Mouse (Mus musculus) urinary bladder, postnatal 36 days (tissue): ENCODE measurements around the gene Tspan14.

Source experiments
- DNase-seq, 2 experiments: peaks; one replicate each; pipeline ENCODE4 v3.0.0; 2022; ENCODE audit warnings: low spot score in 2 of 2, mixed read lengths in 1 of 2

Gene Tspan14

GRCm38 (mm10) chr14:40917632-40918031 lies 49.0 kb downstream of the Tspan14 start:
- peak; percentile 89 to 93 for DNase-seq

- DNase-seq: no peak
Observed at GRCm38 (mm10) chr14:40916667-40917066, 49.9 kb downstream of the Tspan14 start.

- no peak for DNase-seq
Observed at GRCm38 (mm10) chr14:40915838-40916237, 50.8 kb downstream of the Tspan14 start.

- no peak for DNase-seq
Observed at GRCm38 (mm10) chr14:40914701-40915100, 51.9 kb downstream of the Tspan14 start.

- DNase-seq: no peak
Observed at GRCm38 (mm10) chr14:40913709-40914108, 52.9 kb downstream of the Tspan14 start.

- no peak for DNase-seq
Observed at GRCm38 (mm10) chr14:40911529-40911928, 55.1 kb downstream of the Tspan14 start.

- no peak for DNase-seq
Observed at GRCm38 (mm10) chr14:40908763-40909162, 57.8 kb downstream of the Tspan14 start.

- no peak for DNase-seq
Observed at GRCm38 (mm10) chr14:40906770-40907169, 59.8 kb downstream of the Tspan14 start.

- DNase-seq: no peak
Observed at GRCm38 (mm10) chr14:40905813-40906212, 60.8 kb downstream of the Tspan14 start.

GRCm38 (mm10) chr14:40902307-40903055 lies 64.1 kb downstream of the Tspan14 start:
- DNase-seq: no peak

- DNase-seq: no peak
Observed at GRCm38 (mm10) chr14:40900267-40900666, 66.3 kb downstream of the Tspan14 start.

GRCm38 (mm10) chr14:40897916-40898315 lies 68.7 kb downstream of the Tspan14 start:
- DNase-seq: no peak

- no peak for DNase-seq
Observed at GRCm38 (mm10) chr14:40895681-40896080, 70.9 kb downstream of the Tspan14 start.

- DNase-seq: peak; percentile 63 to 79
Observed at GRCm38 (mm10) chr14:40894576-40895247, 71.9 kb downstream of the Tspan14 start.

- no peak for DNase-seq
Observed at GRCm38 (mm10) chr14:40893884-40894283, 72.7 kb downstream of the Tspan14 start.

GRCm38 (mm10) chr14:40893196-40893595 lies 73.4 kb downstream of the Tspan14 start, which contains the start of gene Sh2d4b:
Gene Sh2d4b, minus strand, starts transcription at chr14:40893266.
- no peak for DNase-seq

- no peak for DNase-seq
Observed at GRCm38 (mm10) chr14:40892326-40892825, 74.2 kb downstream of the Tspan14 start.

- DNase-seq: no peak
Observed at GRCm38 (mm10) chr14:40891506-40891905, 75.1 kb downstream of the Tspan14 start.

- DNase-seq: peak in 1 of 2 experiments; percentile 61
Observed at GRCm38 (mm10) chr14:40889704-40890103, 76.9 kb downstream of the Tspan14 start.

GRCm38 (mm10) chr14:40889181-40889580 lies 77.4 kb downstream of the Tspan14 start:
- DNase-seq: no peak

- no peak for DNase-seq
Observed at GRCm38 (mm10) chr14:40886428-40887202, 80.0 kb downstream of the Tspan14 start.

GRCm38 (mm10) chr14:40885752-40886151 lies 80.9 kb downstream of the Tspan14 start:
- DNase-seq: no peak
